Mouse (Mus musculus): Measurements from ENCODE around the gene 4930590J08Rik. TPM values are rescaled to one million over a fixed set of nuclear protein-coding genes. Genes with fewer than 3 reads are reported as not detected.
"Not testable (repeated sequence)": the region's sequence is repeated elsewhere in the genome, so short reads cannot be mapped to it uniquely, and the experiment has no call there.

4930590J08Rik gene
- polyA plus RNA-seq, 1 experiment from 2014 or later = 0.51 TPM

GRCm38 (mm10) chr6:91896783-91897182 lies 5.8 kb upstream of the 4930590J08Rik start:
- WGBS = 94% methylated on average over 3 of the region's 3 CpGs
- peaks cover 95% of the 10 kb centered on the region for H3K36me3 ChIP-seq (replicated peaks)
- H3K27me3 ChIP-seq (replicated peaks; ENCODE audit: low read depth, poor library complexity, severe bottlenecking) = no peaks in the 10 kb centered on the region
- H3K9me3 ChIP-seq = no peaks in the 10 kb centered on the region
- no peak overlapping the region for H3K4me3 ChIP-seq
- no peak overlapping the region for H3K27ac ChIP-seq (replicated peaks)
- H3K4me1 ChIP-seq = no peaks in the 10 kb centered on the region
- no peak for DNase-seq (ENCODE audit: low spot score)

GRCm38 (mm10) chr6:91901505-91901904 lies 1.1 kb upstream of the 4930590J08Rik start:
- 37% methylated on average over 5 of the region's 5 CpGs for WGBS
- peaks cover 53% of the 10 kb centered on the region for H3K36me3 ChIP-seq (replicated peaks)

DNA sequence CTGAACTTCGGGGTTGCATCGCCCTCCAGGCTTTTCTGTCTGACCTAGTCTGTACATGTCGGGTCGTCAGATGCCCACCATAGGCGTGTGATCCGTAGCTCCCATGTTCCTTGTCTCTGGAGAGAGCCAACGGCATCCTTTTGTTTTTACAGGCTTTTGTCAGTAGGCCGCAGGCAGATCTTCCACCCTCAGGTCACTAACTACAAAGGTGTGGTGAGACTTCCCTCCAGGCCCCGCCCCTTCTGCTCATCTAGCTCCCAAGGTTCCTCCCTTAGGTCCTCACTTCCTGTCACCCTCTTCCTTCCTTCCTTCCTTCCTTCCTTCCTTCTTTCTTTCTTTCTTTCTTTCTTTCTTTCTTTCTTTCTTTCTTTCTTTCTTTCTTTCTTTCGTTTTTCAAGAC lies 11.4 kb downstream of the 4930590J08Rik start:
- Histone ChIP-seq H3K4me1 (peaks cover 13% of the 10 kb centered on the region; the same call in 1 of the 2 replicates), H3K36me3 (replicated peaks) (no peaks in the 10 kb centered on the region), H3K9me3 (no peaks in the 10 kb centered on the region), H3K27me3 (replicated peaks; ENCODE audit: low read depth, poor library complexity, severe bottlenecking) (no peaks in the 10 kb centered on the region), H3K4me3 (no peak overlapping the region), H3K27ac (replicated peaks) (no peak overlapping the region)
- no peak for DNase-seq (ENCODE audit: low spot score)
- 87% methylated on average over 10 of the region's 10 CpGs for WGBS

More at GRCm38 (mm10) chr6:91901505-91901904, 1.1 kb upstream of the 4930590J08Rik start:
- no peaks in the 10 kb centered on the region for H3K9me3 ChIP-seq
- no peak overlapping the region for H3K27ac ChIP-seq (replicated peaks)
- H3K4me1 ChIP-seq = no peaks in the 10 kb centered on the region
- no peak overlapping the region for H3K4me3 ChIP-seq
- DNase-seq (ENCODE audit: low spot score) = peak; percentile 78
- no peaks in the 10 kb centered on the region for H3K27me3 ChIP-seq (replicated peaks; ENCODE audit: low read depth, poor library complexity, severe bottlenecking)

- H3K27ac ChIP-seq (replicated peaks) = no peak overlapping the region
- no peaks in the 10 kb centered on the region for H3K36me3 ChIP-seq (replicated peaks)
- H3K9me3 ChIP-seq = no peaks in the 10 kb centered on the region
- WGBS = 47% methylated on average over 4 of the region's 4 CpGs
- H3K27me3 ChIP-seq (replicated peaks; ENCODE audit: low read depth, poor library complexity, severe bottlenecking) = no peaks in the 10 kb centered on the region
- no peak for DNase-seq (ENCODE audit: low spot score)
- peaks cover 10% of the 10 kb centered on the region; the same call in 1 of the 2 replicates for H3K4me1 ChIP-seq
- no peak overlapping the region for H3K4me3 ChIP-seq
These were observed 14.7 kb downstream of the 4930590J08Rik start for GRCm38 (mm10) chr6:91917286-91917685.

- H3K27me3 ChIP-seq (replicated peaks; ENCODE audit: low read depth, poor library complexity, severe bottlenecking) = no peaks in the 10 kb centered on the region
- WGBS = 79% methylated on average over 11 of the region's 11 CpGs
- no peaks in the 10 kb centered on the region for H3K9me3 ChIP-seq
- DNase-seq (ENCODE audit: low spot score) = no peak
- H3K4me3 ChIP-seq = no peak overlapping the region
- no peaks in the 10 kb centered on the region for H3K36me3 ChIP-seq (replicated peaks)
- H3K4me1 ChIP-seq = 0 out of 2 replicates have a peak, but pooled peaks cover 6% of the 10 kb centered on the region
- no peak overlapping the region for H3K27ac ChIP-seq (replicated peaks)
These were observed 15.1 kb downstream of the 4930590J08Rik start for GRCm38 (mm10) chr6:91917716-91918115.

DNA sequence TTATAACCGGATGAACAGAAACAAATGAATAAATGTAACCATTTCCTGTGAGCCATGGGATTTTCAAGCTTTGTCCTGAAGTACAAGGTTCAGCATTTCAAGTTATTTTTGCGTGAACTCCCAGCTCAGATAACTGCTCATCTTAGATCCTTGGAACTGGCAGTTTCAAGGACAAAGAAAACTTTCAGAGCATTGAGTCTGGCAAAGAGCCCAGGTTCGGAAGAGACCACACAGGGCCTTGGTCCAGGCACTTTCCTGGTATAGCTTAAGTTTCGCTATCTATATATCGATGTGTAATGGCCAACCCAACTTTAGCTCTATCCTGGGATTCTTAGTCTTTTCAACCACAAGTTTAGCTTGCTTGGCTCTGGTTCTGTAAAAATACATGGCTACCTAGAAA lies 28.6 kb downstream of the 4930590J08Rik start:
- Histone ChIP-seq H3K9me3 (no peaks in the 10 kb centered on the region), H3K36me3 (replicated peaks) (no peaks in the 10 kb centered on the region), H3K27me3 (replicated peaks; ENCODE audit: low read depth, poor library complexity, severe bottlenecking) (no peaks in the 10 kb centered on the region), H3K4me1 (no peaks in the 10 kb centered on the region), H3K4me3 (no peak overlapping the region), H3K27ac (replicated peaks) (no peak overlapping the region)
- DNase-seq (ENCODE audit: low spot score) = no peak
- 84% methylated on average over 5 of the region's 5 CpGs for WGBS

- Histone ChIP-seq H3K4me3 (no peak overlapping the region), H3K27ac (replicated peaks) (no peak overlapping the region), H3K36me3 (replicated peaks) (no peaks in the 10 kb centered on the region), H3K9me3 (no peaks in the 10 kb centered on the region), H3K4me1 (peaks cover 16% of the 10 kb centered on the region), H3K27me3 (replicated peaks; ENCODE audit: low read depth, poor library complexity, severe bottlenecking) (no peaks in the 10 kb centered on the region)
- 66% methylated on average over 4 of the region's 4 CpGs for WGBS
- no peak for DNase-seq (ENCODE audit: low spot score)
These were observed 35.9 kb downstream of the 4930590J08Rik start for GRCm38 (mm10) chr6:91938491-91938890.

GRCm38 (mm10) chr6:91948426-91948825 lies 45.8 kb downstream of the 4930590J08Rik start:
- WGBS = 90% methylated on average over 2 of the region's 2 CpGs
- no peaks in the 10 kb centered on the region for H3K9me3 ChIP-seq
- no peak overlapping the region for H3K27ac ChIP-seq (replicated peaks)
- peaks cover 23% of the 10 kb centered on the region for H3K4me1 ChIP-seq
- DNase-seq (ENCODE audit: low spot score) = no peak
- no peaks in the 10 kb centered on the region for H3K36me3 ChIP-seq (replicated peaks)
- no peak overlapping the region for H3K4me3 ChIP-seq
- 0 out of 2 replicates have a peak, but pooled peaks cover 5% of the 10 kb centered on the region for H3K27me3 ChIP-seq (replicated peaks; ENCODE audit: low read depth, poor library complexity, severe bottlenecking)

- peaks cover 13% of the 10 kb centered on the region for H3K4me1 ChIP-seq
- H3K4me3 ChIP-seq; H3K9me3 ChIP-seq; DNase-seq (ENCODE audit: low spot score); H3K36me3 ChIP-seq (replicated peaks); H3K27me3 ChIP-seq (replicated peaks; ENCODE audit: low read depth, poor library complexity, severe bottlenecking); H3K27ac ChIP-seq (replicated peaks): not testable (repeated sequence)
- 14% methylated on average over 3 of the region's 8 CpGs for WGBS
These were observed 55.4 kb downstream of the 4930590J08Rik start for GRCm38 (mm10) chr6:91958015-91958414.

DNA sequence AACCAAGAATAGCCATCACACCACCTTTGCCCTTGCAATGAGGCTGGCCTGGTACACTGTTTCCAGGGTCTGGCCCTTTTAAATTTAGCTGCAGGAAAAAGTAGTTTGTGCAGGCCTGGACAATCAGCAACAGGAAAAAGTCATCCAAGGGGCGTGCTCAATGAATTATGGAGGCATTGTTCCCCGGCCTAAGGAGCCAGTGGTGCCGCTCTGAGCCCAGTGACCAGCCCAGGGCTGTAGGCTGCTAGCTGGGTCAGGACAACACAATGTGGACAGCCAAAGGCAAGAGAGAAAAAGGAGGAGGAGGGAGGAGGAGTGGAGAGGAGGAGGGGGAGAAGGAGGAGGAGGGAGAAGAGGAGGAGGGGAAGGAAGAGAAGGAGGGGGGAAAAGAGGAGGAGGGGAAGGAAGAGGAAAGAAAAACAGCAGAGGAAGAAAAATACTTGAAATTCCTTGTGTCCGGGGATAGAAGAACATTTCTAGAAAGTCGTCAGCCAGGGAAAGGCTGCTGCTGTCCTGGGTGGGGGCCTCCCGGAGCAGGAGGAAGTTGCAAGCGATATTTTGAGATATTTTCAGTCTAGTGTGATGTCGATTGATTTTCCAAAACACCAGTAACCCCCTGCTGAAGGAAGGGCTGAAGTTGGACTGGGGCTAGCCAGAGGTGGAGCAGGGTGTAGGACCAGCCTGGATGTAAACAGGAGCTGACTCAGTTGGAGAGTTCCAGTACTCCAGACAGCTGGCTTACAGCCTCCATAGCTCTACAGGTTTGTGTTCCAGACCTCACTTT lies 57.6 kb downstream of the 4930590J08Rik start:
- peak; percentile 20 for DNase-seq (ENCODE audit: low spot score)
- 43% methylated on average over 8 of the region's 8 CpGs for WGBS
- H3K4me1 ChIP-seq = peaks cover 13% of the 10 kb centered on the region
- H3K36me3 ChIP-seq (replicated peaks) = no peaks in the 10 kb centered on the region
- H3K9me3 ChIP-seq = no peaks in the 10 kb centered on the region
- peak overlapping the region; percentile 63 for H3K27ac ChIP-seq (replicated peaks)
- H3K4me3 ChIP-seq = no peak overlapping the region
- H3K27me3 ChIP-seq (replicated peaks; ENCODE audit: low read depth, poor library complexity, severe bottlenecking) = 0 out of 2 replicates have a peak, but pooled peaks cover 7% of the 10 kb centered on the region

- no peak for DNase-seq (ENCODE audit: low spot score)
- Histone ChIP-seq H3K4me3 (no peak overlapping the region), H3K4me1 (peaks cover 13% of the 10 kb centered on the region), H3K36me3 (replicated peaks) (no peaks in the 10 kb centered on the region), H3K9me3 (no peaks in the 10 kb centered on the region), H3K27me3 (replicated peaks; ENCODE audit: low read depth, poor library complexity, severe bottlenecking) (no peaks in the 10 kb centered on the region), H3K27ac (replicated peaks) (no peak overlapping the region)
- WGBS = 45% methylated on average over 4 of the region's 4 CpGs
These were observed 60.8 kb downstream of the 4930590J08Rik start for GRCm38 (mm10) chr6:91963429-91963828.

- H3K4me3 ChIP-seq = no peak overlapping the region
- no peak for DNase-seq (ENCODE audit: low spot score)
- peaks cover 8% of the 10 kb centered on the region for H3K4me1 ChIP-seq
- WGBS = 91% methylated on average over 8 of the region's 8 CpGs
- H3K36me3 ChIP-seq (replicated peaks) = no peaks in the 10 kb centered on the region
- H3K27ac ChIP-seq (replicated peaks) = no peak overlapping the region
- H3K9me3 ChIP-seq = no peaks in the 10 kb centered on the region
- H3K27me3 ChIP-seq (replicated peaks; ENCODE audit: low read depth, poor library complexity, severe bottlenecking) = no peaks in the 10 kb centered on the region
These were observed 62.5 kb downstream of the 4930590J08Rik start for GRCm38 (mm10) chr6:91965060-91965459.

DNA sequence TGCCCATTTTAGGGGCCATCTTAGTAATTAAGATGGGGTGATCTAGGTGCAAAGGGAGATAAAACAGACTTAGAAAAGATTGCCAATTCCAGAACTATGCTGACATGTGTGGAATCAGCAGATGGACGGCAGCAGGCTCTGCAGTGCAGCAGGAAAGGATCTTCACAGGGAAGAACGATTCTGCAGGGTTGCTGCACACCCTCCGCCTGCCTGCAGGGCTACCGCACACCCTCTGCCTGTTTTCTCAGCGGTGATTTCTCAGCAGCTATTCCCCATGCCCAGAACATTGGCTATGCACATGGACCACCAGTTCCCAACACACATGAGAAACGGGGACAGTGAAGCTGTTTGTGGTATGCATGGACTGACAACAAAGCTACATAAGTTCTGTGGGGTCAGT lies 63.4 kb downstream of the 4930590J08Rik start:
- H3K4me3 ChIP-seq = no peak overlapping the region
- no peaks in the 10 kb centered on the region for H3K36me3 ChIP-seq (replicated peaks)
- no peak overlapping the region for H3K27ac ChIP-seq (replicated peaks)
- 56% methylated on average over 6 of the region's 6 CpGs for WGBS
- H3K9me3 ChIP-seq = no peaks in the 10 kb centered on the region
- no peaks in the 10 kb centered on the region for H3K4me1 ChIP-seq
- DNase-seq (ENCODE audit: low spot score) = no peak
- no peaks in the 10 kb centered on the region for H3K27me3 ChIP-seq (replicated peaks; ENCODE audit: low read depth, poor library complexity, severe bottlenecking)
